Mouse (Mus musculus) forelimb bud, embryonic 11.5 days (tissue): ENCODE measurements around the gene A630001G21Rik.
A peak's percentile ranks its signal among the peaks of the same experiment; 100 is the strongest.

Experiments used
- DNase-seq: peaks from one replicate; pipeline ENCODE4 v3.0.0-alpha.2; 2012; ENCODE audit warnings: low read depth, low spot score

A630001G21Rik gene

GRCm38 (mm10) chr1:85735463-85736123 lies 42.9 kb downstream of the A630001G21Rik start:
- DNase-seq = no peak

DNA sequence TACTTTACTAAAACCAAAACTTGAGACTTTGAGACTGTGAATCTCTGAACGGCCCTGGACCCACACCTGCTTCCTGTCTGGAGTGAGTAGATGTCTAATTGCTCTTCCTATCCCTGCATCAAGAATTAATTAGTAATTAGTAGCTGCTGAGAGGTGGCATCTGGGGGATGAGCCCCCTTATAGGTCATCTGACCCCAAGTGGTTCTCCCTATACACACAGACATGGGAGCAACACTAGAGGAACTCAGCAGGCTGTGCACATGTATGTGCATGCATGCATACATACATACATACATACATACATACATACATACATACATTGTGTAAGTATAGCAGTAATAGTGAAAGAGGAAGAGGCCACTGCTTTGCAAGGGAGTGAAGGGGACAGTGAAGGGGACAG lies 43.9 kb downstream of the A630001G21Rik start:
- DNase-seq = no peak

- DNase-seq = no peak
Observed at GRCm38 (mm10) chr1:85732581-85732980, 45.9 kb downstream of the A630001G21Rik start.

GRCm38 (mm10) chr1:85730471-85730870 lies 48.0 kb downstream of the A630001G21Rik start:
- no peak for DNase-seq

- no peak for DNase-seq
Observed at GRCm38 (mm10) chr1:85720220-85720893, 58.1 kb downstream of the A630001G21Rik start.

DNA sequence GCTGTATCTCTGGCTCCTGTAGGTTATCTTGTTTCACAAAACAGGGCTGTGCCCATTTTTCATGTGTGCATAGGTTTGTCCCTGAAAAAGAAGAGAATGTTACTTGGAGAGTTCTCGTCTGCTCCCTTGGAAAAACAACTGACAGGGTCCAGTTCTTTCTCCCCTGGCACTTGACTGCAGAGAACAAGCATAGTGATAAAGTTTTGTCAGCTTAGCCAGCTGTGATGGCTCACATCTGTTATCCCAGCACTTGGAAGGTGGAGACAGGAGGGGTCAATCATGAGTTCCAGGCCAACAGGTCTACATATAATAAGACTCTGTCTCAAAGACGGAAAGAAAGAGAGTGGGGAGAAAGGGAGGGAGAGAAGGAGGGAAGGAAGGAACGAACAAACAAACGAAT lies 59.4 kb downstream of the A630001G21Rik start:
- no peak for DNase-seq

DNA sequence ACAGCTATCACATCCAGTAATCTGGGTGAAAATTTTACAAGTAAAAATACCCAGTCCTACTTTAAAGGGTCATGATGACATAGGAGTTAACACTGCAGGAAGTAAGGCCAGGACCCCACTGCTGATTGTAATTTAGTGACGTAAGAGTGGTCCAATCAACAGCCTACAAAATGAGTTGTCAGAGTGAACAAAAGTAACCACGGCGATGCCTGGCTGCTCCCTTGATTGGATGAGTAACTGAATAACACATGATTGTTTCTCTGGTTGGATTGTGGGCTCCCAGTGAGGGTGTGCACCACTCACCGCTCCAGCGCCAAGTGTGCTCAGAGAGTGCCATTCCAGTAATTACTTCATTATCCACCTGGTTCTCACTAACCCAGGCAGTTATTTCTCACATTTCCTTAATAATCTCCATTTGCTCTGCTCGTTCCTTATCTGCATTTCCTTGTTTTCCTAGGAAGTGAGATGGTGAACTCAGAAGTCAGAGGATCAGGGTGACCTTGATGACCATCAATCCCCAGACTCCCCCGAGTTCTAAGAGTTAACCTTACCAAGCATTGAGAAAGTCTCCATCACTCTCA lies 61.9 kb downstream of the A630001G21Rik start:
- DNase-seq = no peak

- no peak for DNase-seq
Observed at GRCm38 (mm10) chr1:85714501-85714900, 63.9 kb downstream of the A630001G21Rik start.

- DNase-seq = no peak
Observed at GRCm38 (mm10) chr1:85706754-85707153, 71.7 kb downstream of the A630001G21Rik start.

DNA sequence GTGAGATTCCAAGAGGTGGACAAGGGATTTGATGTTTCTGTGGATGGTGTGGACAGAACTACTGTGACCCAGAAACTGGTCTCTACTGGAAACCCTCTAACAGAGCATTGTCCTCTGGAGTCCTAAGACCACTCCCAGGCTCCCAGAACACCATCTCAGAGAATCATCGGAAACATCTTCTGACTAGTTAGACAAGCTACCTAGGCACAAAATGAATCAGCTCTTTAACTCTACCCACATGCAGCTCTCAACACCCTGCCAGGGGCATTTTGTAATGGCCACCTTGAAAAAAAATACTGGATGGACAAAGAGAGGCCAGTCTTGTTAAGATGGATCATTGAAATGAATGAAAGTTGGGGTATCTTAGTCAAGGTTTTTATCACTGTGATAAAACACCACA lies 72.9 kb downstream of the A630001G21Rik start:
- no peak for DNase-seq

GRCm38 (mm10) chr1:85703245-85704186 lies 74.9 kb downstream of the A630001G21Rik start:
- peak; percentile 76 for DNase-seq

- no peak for DNase-seq
Observed at GRCm38 (mm10) chr1:85702531-85702930, 75.9 kb downstream of the A630001G21Rik start.

DNA sequence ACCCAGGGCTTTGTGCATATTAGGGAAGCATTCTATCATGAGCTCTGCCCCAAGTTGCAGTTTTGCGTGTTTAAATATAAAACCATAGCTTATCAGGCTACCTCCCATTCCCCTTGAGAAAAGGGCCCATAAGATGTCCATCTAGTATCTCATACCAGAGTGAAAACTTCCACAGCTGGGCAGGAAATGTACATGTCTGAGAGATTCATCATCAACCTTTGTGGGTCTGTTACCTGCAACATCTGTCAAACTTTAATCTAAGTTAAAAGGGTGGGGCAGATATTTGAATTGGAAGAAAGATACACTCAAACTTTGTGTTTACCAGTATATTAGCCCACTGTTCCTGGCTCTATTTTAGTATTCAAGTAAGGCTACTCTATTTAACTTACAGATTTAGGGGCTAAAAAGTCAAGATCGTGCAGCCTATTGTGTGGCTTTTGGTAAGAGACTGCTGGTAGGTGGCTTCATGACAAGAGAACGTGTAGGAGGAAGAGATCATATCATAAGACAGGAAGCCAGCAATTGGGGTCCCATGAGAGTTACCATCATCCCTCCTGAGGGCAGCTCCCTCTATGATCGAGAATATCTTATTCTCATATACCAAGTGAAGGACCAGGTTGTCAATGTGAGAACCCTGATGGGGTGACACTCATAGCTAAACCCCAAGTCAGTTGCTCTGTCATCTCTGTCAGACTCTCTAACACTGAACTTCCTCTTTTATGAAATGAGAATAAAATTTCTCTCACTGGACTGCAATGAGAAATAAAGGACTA lies 80.5 kb downstream of the A630001G21Rik start:
- no peak for DNase-seq

GRCm38 (mm10) chr1:85695646-85696045 lies 82.8 kb downstream of the A630001G21Rik start:
- DNase-seq = no peak

- no peak for DNase-seq
Observed at GRCm38 (mm10) chr1:85693280-85693679, 85.2 kb downstream of the A630001G21Rik start.

DNA sequence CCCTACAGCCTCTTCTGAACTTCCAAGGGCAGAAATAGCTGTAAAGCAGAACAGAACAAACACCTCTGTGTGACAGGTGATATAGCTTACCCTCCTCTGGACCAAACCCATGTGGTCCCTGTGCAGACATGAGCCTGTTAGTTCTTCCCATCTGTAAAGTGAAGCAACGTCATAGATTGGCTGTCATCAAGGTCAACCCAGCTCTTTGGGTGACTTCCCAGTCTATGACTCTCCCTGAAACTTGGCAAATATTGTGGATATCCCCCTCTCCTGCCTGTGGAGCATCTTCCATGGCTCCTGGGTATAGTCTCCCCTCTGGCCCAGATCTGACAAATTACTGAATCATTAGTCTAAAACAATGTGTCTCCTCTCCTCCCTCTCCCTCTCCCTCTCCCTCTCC lies 86.2 kb downstream of the A630001G21Rik start:
- no peak for DNase-seq

DNA sequence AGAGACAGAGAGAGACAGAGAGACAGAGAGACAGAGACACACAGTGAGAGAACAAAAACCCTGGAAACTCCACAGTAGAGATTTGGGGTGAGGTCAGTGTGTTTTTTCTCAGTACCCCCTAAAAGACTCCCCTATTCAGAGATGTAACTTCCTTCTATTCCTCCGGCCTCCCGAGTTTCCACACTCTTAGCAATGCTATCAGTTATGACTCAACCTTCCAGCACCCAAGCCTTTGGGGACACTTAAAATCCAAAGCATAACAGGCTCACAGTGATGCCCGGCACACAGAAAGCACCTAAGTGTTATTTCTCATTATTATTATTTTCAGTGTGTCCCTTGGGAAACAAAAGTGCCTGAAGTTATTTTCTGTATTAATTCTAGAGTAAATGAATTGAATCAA lies 87.9 kb downstream of the A630001G21Rik start:
- DNase-seq = no peak

DNA sequence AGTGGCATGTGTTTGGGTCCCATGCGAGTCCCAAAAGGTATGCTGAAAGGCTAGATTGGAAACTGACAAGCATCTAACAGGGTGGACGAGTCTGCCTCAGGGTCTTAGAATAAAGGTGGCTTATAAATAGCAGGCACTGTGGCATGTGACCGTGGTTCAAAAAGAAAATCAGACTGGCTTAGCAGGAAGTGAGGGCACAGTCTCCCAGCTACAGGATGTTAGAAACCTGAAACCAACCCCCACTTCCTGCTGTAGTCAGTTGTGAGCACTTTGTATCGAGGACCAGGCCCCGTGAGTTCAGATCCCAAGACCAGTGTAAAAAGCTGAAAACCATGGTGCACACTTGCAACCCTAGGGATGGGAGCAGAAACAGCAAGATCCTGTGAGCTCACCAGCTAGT lies 91.1 kb downstream of the A630001G21Rik start:
- no peak for DNase-seq

DNA sequence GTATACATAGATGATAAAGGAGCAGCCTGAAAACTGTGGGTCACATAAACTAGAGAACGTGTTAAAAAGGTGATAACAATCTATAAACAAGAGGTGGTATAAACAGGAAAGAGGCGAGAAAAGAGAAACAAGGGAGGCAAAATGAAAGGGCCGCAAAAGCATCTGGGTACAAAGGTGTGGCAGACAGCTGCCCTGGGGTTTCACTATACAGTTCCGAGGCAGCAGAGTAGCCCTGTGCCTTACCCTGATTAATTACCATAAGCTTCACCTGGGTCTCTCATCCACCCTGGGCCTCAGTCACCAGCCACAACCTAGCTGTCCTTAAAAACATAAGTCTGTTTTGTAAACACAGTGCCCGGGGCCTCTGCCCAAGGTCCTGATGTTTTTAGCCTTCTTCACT lies 91.8 kb downstream of the A630001G21Rik start:
- no peak for DNase-seq

- no peak for DNase-seq
Observed at GRCm38 (mm10) chr1:85680226-85680625, 98.2 kb downstream of the A630001G21Rik start.
